Mouse (Mus musculus) G1E (cell line): ENCODE data around the gene Lypd6. TPM values are rescaled to one million over a fixed set of nuclear protein-coding genes. Genes with fewer than 3 reads are reported as not detected.

ENCODE experiments used
- ATAC-seq: 2 replicates; pipeline ENCODE4 v1.8.0; 2016; ENCODE audit warnings: mild to moderate bottlenecking; ENCODE audit not compliant: insufficient number of reproducible peaks, poor library complexity, low FRiP score, severe bottlenecking; ENCODE audit errors: extremely low read depth
- DNase-seq: peaks from one replicate; pipeline ENCODE4 v3.0.0; 2012; ENCODE audit warnings: low spot score
- H3K27me3 ChIP-seq: 2 replicates; pipeline ENCODE4 v1.6.1; 2012; ENCODE audit warnings: mild to moderate bottlenecking, low read length, inconsistent platforms; ENCODE audit not compliant: insufficient read depth
- H3K36me3 ChIP-seq: replicated peaks from 2 replicates; pipeline ENCODE3; 2012; ENCODE audit warnings: mild to moderate bottlenecking, inconsistent platforms
- H3K4me1 ChIP-seq: 2 replicates; pipeline ENCODE4 v1.6.1; 2012; ENCODE audit warnings: low read depth, low read length, inconsistent platforms, mixed read lengths; ENCODE audit not compliant: insufficient read depth
- H3K4me3 ChIP-seq: 2 replicates; pipeline ENCODE4 v1.5.1; 2012; ENCODE audit warnings: low read depth, mild to moderate bottlenecking, inconsistent platforms, low read length, moderate library complexity, mixed read lengths
- H3K9me3 ChIP-seq: replicated peaks from 2 replicates; pipeline ENCODE4 v1.6.1; 2012; ENCODE audit warnings: inconsistent platforms
- CTCF ChIP-seq: IDR thresholded peaks from 2 replicates; pipeline ENCODE4 v1.5.1; 2012; ENCODE audit warnings: low read depth, low read length, inconsistent platforms, mixed read lengths
- GATA1 ChIP-seq: IDR thresholded peaks from 2 replicates; pipeline ENCODE4 v1.6.1; 2012; ENCODE audit warnings: borderline replicate concordance, low read length, inconsistent platforms, mixed read lengths
- GATA2 ChIP-seq: IDR thresholded peaks from 2 replicates; pipeline ENCODE4 v1.6.1; 2012; ENCODE audit warnings: low read depth, low read length, inconsistent platforms, borderline replicate concordance
- POLR2AphosphoS5 ChIP-seq: IDR thresholded peaks from 2 replicates; pipeline ENCODE4 v1.6.1; 2012; ENCODE audit warnings: low read depth, low read length, inconsistent platforms; ENCODE audit not compliant: insufficient replicate concordance
- TAL1 ChIP-seq: conservative IDR thresholded peaks from 2 replicates; pipeline ENCODE4 v1.6.1; 2012; ENCODE audit warnings: low read depth, low read length, inconsistent platforms, mixed read lengths
- polyA plus RNA-seq: library from polyadenylated mRNA; stranded (reverse); fragments of >175 nt; gene quantifications from 2 replicates; pipeline ENCODE4 v1.2.3, GENCODE M21; 2012
- total RNA-seq, 2 experiments: library from RNA; stranded (forward) in 1 of 2; stranded (reverse) in 1 of 2; fragments of 200-1000 nt in 1 of 2; fragments of >200 nt in 1 of 2; fragmentation: Nextera tagmentation in 1 of 2; gene quantifications; 2 replicates each; pipeline ENCODE4 v1.2.3; 2014 to 2017

Gene Lypd6
- total and polyA plus RNA-seq, 3 experiments = not detected

DNA sequence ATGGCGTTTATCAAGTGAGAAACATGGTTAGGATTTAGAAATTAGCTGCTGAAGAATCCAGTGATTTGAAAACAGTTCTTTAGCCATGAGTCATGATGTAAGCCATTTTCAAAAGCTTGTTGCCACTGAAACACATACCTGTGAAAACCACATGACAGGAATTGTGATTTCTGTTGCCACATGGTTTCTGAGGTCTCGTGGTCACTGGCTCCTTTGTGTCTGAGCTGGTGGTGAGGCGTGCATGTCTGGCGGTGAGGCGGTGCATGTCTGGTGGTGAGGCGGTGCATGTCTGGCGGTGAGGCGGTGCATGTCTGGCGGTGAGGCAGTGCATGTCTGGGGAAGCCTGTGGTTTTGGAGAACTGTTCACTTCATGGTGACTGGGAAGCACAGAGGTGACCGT lies 89.8 kb downstream of the Lypd6 start:
- Histone ChIP-seq H3K9me3 (peaks cover 33% of the 10 kb centered on the region), H3K27me3 (no peaks in the 10 kb centered on the region), H3K4me1 (no peaks in the 10 kb centered on the region), H3K36me3 (no peaks in the 10 kb centered on the region), H3K4me3 (no peak overlapping the region)
- TF ChIP-seq TAL1 (no peak), POLR2AphosphoS5 (no peak), GATA1 (no peak), CTCF (no peak), GATA2 (no peak)
- DNase-seq (no peak), ATAC-seq (no peak)

DNA sequence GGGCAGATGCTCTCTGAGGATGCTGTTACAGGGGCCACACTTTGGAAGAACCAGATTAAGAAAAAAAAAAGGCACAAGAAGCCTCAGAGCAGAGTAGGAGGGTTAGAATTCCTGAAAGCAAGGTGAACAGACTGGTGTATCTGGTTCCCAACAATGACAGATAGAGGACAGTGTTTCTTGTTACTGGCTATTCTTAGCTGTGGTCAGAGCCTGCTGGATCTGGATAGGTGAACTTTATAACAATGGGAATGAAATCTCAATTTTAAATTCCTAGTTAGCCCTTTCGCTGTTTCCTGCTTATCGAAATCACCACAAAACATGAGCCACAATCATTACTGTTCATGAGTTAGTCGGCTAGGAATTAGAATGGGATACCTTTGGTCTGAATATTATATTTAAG lies 93.8 kb downstream of the Lypd6 start:
- DNase-seq = no peak
- Histone ChIP-seq H3K36me3 (no peaks in the 10 kb centered on the region), H3K4me1 (no peaks in the 10 kb centered on the region), H3K9me3 (peaks cover 18% of the 10 kb centered on the region), H3K4me3 (no peak overlapping the region), H3K27me3 (no peaks in the 10 kb centered on the region)
- TF ChIP-seq GATA1 (no peak), POLR2AphosphoS5 (no peak), GATA2 (no peak), TAL1 (no peak), CTCF (no peak)
- ATAC-seq = no peak

DNA sequence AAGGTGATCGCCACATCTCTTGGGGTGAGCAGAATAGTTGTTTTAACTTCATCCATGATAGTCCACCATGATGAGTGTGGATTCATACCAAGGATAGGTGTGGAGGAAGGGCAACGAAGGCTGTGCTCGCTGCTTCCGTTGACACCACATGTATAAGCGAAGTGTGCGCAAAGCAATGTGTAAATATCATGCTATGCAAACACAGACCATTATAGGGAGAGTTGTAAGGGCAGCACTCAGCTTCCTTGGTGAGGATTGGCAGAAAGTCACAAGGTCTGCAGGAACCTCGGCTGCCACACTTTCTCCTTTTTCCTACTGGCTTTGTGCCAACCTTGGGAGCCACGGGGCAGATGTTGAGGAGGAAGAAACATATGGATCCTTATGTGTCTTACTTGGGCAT lies 97.4 kb downstream of the Lypd6 start:
- ATAC-seq = no peak
- Histone ChIP-seq H3K9me3 (peaks cover 19% of the 10 kb centered on the region), H3K4me3 (no peak overlapping the region), H3K27me3 (no peaks in the 10 kb centered on the region), H3K36me3 (no peaks in the 10 kb centered on the region), H3K4me1 (no peaks in the 10 kb centered on the region)
- no peak for TF ChIP-seq POLR2AphosphoS5
- no peak for TF ChIP-seq GATA2
- no peak for TF ChIP-seq GATA1
- TF ChIP-seq TAL1 = no peak
- TF ChIP-seq CTCF = no peak
- DNase-seq = no peak

GRCm38 (mm10) chr2:50165277-50165676 lies 99.0 kb downstream of the Lypd6 start:
- DNase-seq (no peak), ATAC-seq (no peak)
- TF ChIP-seq TAL1 (no peak), POLR2AphosphoS5 (no peak), GATA2 (no peak), GATA1 (no peak), CTCF (no peak)
- Histone ChIP-seq H3K4me1 (no peaks in the 10 kb centered on the region), H3K9me3 (peaks cover 16% of the 10 kb centered on the region), H3K4me3 (no peak overlapping the region), H3K27me3 (no peaks in the 10 kb centered on the region), H3K36me3 (no peaks in the 10 kb centered on the region)

DNA sequence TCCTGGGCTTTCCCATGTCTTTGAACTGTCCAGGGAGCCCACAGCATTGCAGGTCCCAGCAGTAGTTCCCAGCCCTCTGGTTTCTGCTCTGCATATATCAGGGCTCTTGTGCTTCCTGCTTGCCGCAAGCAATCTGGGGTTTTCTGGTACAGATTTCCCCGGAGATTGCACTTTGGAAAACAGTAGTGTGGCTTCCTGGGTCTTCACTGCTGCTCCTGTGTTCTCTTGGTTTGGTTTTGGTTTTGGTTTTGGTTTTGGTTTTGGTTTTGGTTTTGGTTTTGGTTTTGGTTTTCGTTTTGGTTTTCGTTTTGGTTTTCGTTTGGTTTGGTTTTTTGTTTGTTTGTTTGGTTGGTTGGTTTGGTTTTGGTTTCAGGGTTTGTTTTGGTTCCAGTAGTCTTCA lies 99.9 kb downstream of the Lypd6 start:
- Histone ChIP-seq H3K4me3 (no peak overlapping the region), H3K9me3 (peaks cover 16% of the 10 kb centered on the region), H3K36me3 (no peaks in the 10 kb centered on the region), H3K27me3 (no peaks in the 10 kb centered on the region), H3K4me1 (no peaks in the 10 kb centered on the region)
- TF ChIP-seq CTCF (no peak), TAL1 (no peak), GATA1 (no peak), POLR2AphosphoS5 (no peak), GATA2 (no peak)
- ATAC-seq = no peak
- DNase-seq = no peak

DNA sequence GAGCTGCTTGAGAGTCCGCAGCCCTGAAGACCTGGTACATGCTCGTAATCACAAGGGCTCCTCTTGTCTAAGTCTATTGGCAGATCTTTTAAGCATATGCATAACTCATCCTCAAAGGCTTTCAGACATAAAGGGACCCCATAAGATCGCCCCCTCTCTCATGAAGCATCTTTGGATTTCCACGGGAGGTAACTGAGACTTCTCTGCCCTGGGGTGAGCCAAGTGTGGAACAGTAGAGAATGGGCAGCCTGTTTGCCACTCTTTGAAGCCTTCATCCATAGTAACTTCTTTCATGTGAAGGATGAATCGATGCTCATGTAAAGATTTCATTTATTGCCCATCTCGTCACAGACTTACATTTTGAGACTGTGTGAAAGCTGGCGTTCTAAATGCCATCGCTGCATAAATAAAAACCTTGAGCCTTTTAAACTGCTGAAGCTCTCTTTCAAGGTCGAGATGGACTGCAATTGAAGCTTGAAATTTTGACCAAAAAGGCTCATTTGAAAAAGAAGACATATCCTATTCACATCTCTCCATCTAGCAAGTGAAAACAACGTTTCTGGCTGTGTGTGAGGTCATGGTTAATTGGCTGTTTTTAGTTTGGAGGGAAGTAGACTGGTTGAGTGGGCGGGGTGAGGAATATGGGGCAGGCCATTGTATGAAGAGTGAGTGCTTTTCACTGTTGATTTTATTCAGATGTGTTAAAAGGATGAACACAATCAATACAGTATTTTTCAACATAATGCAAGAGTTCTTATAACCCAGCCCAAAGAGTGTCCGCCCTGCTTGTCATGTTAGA lies 107.7 kb downstream of the Lypd6 start:
- no peak for ATAC-seq
- no peak overlapping the region for H3K4me3 ChIP-seq
- no peaks in the 10 kb centered on the region for H3K4me1 ChIP-seq
- no peak for TF ChIP-seq CTCF
- no peak for TF ChIP-seq TAL1
- no peak for TF ChIP-seq GATA2
- no peak for TF ChIP-seq GATA1
- H3K36me3 ChIP-seq = no peaks in the 10 kb centered on the region
- no peaks in the 10 kb centered on the region for H3K27me3 ChIP-seq
- H3K9me3 ChIP-seq = peaks cover 16% of the 10 kb centered on the region
- no peak for DNase-seq
